ENCODE assay signal across 9 mouse cellular contexts in the genomic region with DNA sequence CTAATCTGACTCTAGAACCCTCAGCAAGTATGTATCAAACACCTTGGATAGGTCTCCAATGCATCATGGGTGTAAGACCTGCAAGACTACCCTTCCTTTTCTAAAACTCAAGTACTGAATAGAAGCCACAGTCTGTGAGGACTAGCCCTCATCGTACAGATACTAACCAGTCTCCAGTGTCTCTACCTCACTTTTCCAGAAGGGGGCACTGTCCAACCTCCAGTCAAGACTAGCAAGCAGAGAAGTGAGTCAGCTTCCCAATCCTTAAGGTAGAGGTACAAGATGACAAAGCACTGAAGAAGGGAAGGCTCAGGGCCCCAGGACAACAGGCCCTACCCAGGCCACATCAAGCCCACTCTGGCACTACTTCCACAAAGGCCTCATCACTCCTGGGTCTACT. TPM values are rescaled to one million over a fixed set of nuclear protein-coding genes. Genes with fewer than 3 reads are reported as not detected.
DNase-seq lines count a peak whose midpoint lies in the region; ATAC-seq lines count a peak whose summit lies in the region.
"Had no signal": no experiment of that assay in that cellular context is flagged by ENCODE, and none has a peak within 500 bp of the region (broad histone marks: within the 10 kb centered on the region; RNA-seq: fewer than 3 reads in every experiment).

No protein-coding gene starts in this region.

- no peaks in the 10 kb centered on the region for H3K9me3 ChIP-seq in embryonic facial prominence, embryonic 10.5 days
- no peaks in the 10 kb centered on the region for H3K9me3 ChIP-seq in liver, embryonic 13.5 days (replicated peaks)

- WGBS in embryonic facial prominence, embryonic 10.5 days, result 45% methylated on average over 1 of the region's 1 CpGs
- WGBS in liver, embryonic 13.5 days (ENCODE audit: insufficient replicate concordance), result 23% methylated on average over 1 of the region's 1 CpGs

- H3K27me3 ChIP-seq in embryonic facial prominence, embryonic 10.5 days (replicated peaks; ENCODE audit: low read depth, poor library complexity, severe bottlenecking), result no peaks in the 10 kb centered on the region
- no peaks in the 10 kb centered on the region for H3K27me3 ChIP-seq in liver, embryonic 13.5 days

- peak overlapping the region; percentile 94; the same call in 1 of the 2 replicates for H3K4me2 ChIP-seq in liver, embryonic 13.5 days

- ATAC-seq in liver, embryonic 13.5 days (ENCODE audit: low read depth), result no peak

- no peak overlapping the region for H3K27ac ChIP-seq in embryonic facial prominence, embryonic 10.5 days (replicated peaks)
- peak overlapping the region; percentile 54 for H3K27ac ChIP-seq in liver, embryonic 13.5 days

- peaks cover 31% of the 10 kb centered on the region for H3K4me1 ChIP-seq in embryonic facial prominence, embryonic 10.5 days
- H3K4me1 ChIP-seq in liver, embryonic 13.5 days (replicated peaks), result peaks cover 64% of the 10 kb centered on the region

- H3K4me3 ChIP-seq in embryonic facial prominence, embryonic 10.5 days, result peak overlapping the region; percentile 14; the same call in 1 of the 2 replicates
- H3K4me3 ChIP-seq in liver, embryonic 13.5 days (replicated peaks), result no peak overlapping the region

- peak; percentile 76 for DNase-seq in urinary bladder, postnatal 14 days (ENCODE audit: low spot score)
- no peak for DNase-seq in urinary bladder, adult 2 months (ENCODE audit: low spot score)
- peak; percentile 77 for DNase-seq in adrenal gland, postnatal 10 days
- peak; percentile 56 for DNase-seq in embryonic facial prominence, embryonic 10.5 days (ENCODE audit: low spot score)
- peak; percentile 72 to 74 for DNase-seq in kidney, adult 8-10 months
- DNase-seq in liver, embryonic 13.5 days, result peak; percentile 69
- DNase-seq in right cerebral cortex, adult 2 months (ENCODE audit: low spot score in 2 of 2), result peak; percentile 79 to 82
- DNase-seq in ovary, postnatal 10 days (ENCODE audit: low spot score), result no peak

- H3K36me3 ChIP-seq in embryonic facial prominence, embryonic 10.5 days (replicated peaks), result peaks cover 64% of the 10 kb centered on the region
- peaks cover 67% of the 10 kb centered on the region for H3K36me3 ChIP-seq in liver, embryonic 13.5 days

- H3K9ac ChIP-seq in liver, embryonic 13.5 days, result peak overlapping the region; percentile 34

RNA-seq across cellular contexts. Expression of a gene that starts 3.3 kb away (rescaled TPM):
- 131 and 132 TPM in 2 replicates for polyA plus RNA-seq in urinary bladder, adult 2 months (2012; rRNA removed)
- total RNA-seq in adrenal gland, postnatal 10 days (2021), result 100 to 1,000 TPM; 118 to 141 TPM
- 158 and 160 TPM in 2 replicates for polyA plus RNA-seq in embryonic facial prominence, embryonic 10.5 days (2016; fragmentation: Nextera tagmentation; extraction: Ambion mirVana)
- 105 and 116 TPM in 2 replicates for polyA plus RNA-seq in liver, embryonic 13.5 days (2015; fragmentation: Nextera tagmentation; extraction: Ambion mirVana)

RNA-seq across cellular contexts. Expression of a gene that starts 3.5 kb away (rescaled TPM):
- polyA plus RNA-seq in urinary bladder, adult 2 months (2012; rRNA removed), result 0.24 and 0.28 TPM in 2 replicates
- under 1 TPM; 0.18 to 0.27 TPM for total RNA-seq in adrenal gland, postnatal 10 days (2021)
- 0.11 and 0.14 TPM in 2 replicates for polyA plus RNA-seq in embryonic facial prominence, embryonic 10.5 days (2016; fragmentation: Nextera tagmentation; extraction: Ambion mirVana)
- polyA plus RNA-seq in liver, embryonic 13.5 days (2015; fragmentation: Nextera tagmentation; extraction: Ambion mirVana), result 0.08 and 0.09 TPM in 2 replicates
- polyA plus RNA-seq: heart, embryonic 14.5 days had no signal

RNA-seq across cellular contexts. Expression of a gene that starts 14.1 kb away (rescaled TPM):
- 92.5 and 103 TPM in 2 replicates for polyA plus RNA-seq in urinary bladder, adult 2 months (2012; rRNA removed)
- 10 to 100 TPM; 78.4 to 81.5 TPM for total RNA-seq in adrenal gland, postnatal 10 days (2021)
- 44.5 and 48.6 TPM in 2 replicates for polyA plus RNA-seq in embryonic facial prominence, embryonic 10.5 days (2016; fragmentation: Nextera tagmentation; extraction: Ambion mirVana)
- 39.7 and 43.6 TPM in 2 replicates for polyA plus RNA-seq in liver, embryonic 13.5 days (2015; fragmentation: Nextera tagmentation; extraction: Ambion mirVana)

RNA-seq across cellular contexts. Expression of a gene that starts 14.2 kb away (rescaled TPM):
- 43.1 and 48.2 TPM in 2 replicates for polyA plus RNA-seq in urinary bladder, adult 2 months (2012; rRNA removed)
- total RNA-seq in adrenal gland, postnatal 10 days (2021), result 10 to 100 TPM; 27.1 to 29.8 TPM
- polyA plus RNA-seq in embryonic facial prominence, embryonic 10.5 days (2016; fragmentation: Nextera tagmentation; extraction: Ambion mirVana), result 56.7 and 58.5 TPM in 2 replicates
- polyA plus RNA-seq in liver, embryonic 13.5 days (2015; fragmentation: Nextera tagmentation; extraction: Ambion mirVana), result 36.6 and 41.6 TPM in 2 replicates

RNA-seq across cellular contexts. Expression of a gene that starts 19.8 kb away (rescaled TPM):
- polyA plus RNA-seq in urinary bladder, adult 2 months (2012; rRNA removed), result 1,359 and 1,515 TPM in 2 replicates
- total RNA-seq in adrenal gland, postnatal 10 days (2021), result 100 to 1,000 TPM; 516 to 520 TPM
- polyA plus RNA-seq in embryonic facial prominence, embryonic 10.5 days (2016; fragmentation: Nextera tagmentation; extraction: Ambion mirVana), result 720 and 721 TPM in 2 replicates
- 557 and 577 TPM in 2 replicates for polyA plus RNA-seq in liver, embryonic 13.5 days (2015; fragmentation: Nextera tagmentation; extraction: Ambion mirVana)

Comparison
In these comparisons a context has a peak if more than half of its experiments do, and no peak if none do; other contexts are left out.
1. DNase-seq: peak in urinary bladder, postnatal 14 days (single experiment), adrenal gland, postnatal 10 days (single experiment), embryonic facial prominence, embryonic 10.5 days (single experiment), kidney, adult 8-10 months (2 of 2), liver, embryonic 13.5 days (single experiment) and right cerebral cortex, adult 2 months (2 of 2); none in urinary bladder, adult 2 months (single experiment) and ovary, postnatal 10 days (single experiment).